Mouse (Mus musculus): ENCODE data around the gene Nlrp9c. TPM values are rescaled to one million over a fixed set of nuclear protein-coding genes. Genes with fewer than 3 reads are reported as not detected.
"Not testable (repeated sequence)": the region's sequence is repeated elsewhere in the genome, so short reads cannot be mapped to it uniquely, and the experiment has no call there.

Gene Nlrp9c
- polyA plus RNA-seq (2015; fragmentation: Nextera tagmentation; extraction: Ambion mirVana) = not detected in 2 replicates

- not testable (repeated sequence) for H3K4me2 ChIP-seq (ENCODE audit: low read depth, low read length); H3K9me3 ChIP-seq (ENCODE audit: control insufficient read depth, low read length); ATAC-seq (ENCODE audit: low read depth); H3K9ac ChIP-seq (ENCODE audit: low read length); H3K36me3 ChIP-seq (ENCODE audit: control insufficient read depth, insufficient read depth, low read length); H3K27ac ChIP-seq (ENCODE audit: low read length); H3K4me1 ChIP-seq (replicated peaks; ENCODE audit: control insufficient read depth, insufficient read depth, low read length); H3K27me3 ChIP-seq (ENCODE audit: control insufficient read depth, insufficient read depth, low read depth, low read length); H3K4me3 ChIP-seq (ENCODE audit: low read length)
- 56% methylated on average over 2 of the region's 2 CpGs for WGBS
Measured at GRCm38 (mm10) chr7:26403600-26403999, at the start of gene Nlrp9c. Gene Nlrp9c (minus strand): TSS chr7:26403700.

GRCm38 (mm10) chr7:26434813-26435212, 31.3 kb upstream of the Nlrp9c start, which contains the start of gene Nlrp4a:
Gene Nlrp4a (plus strand): TSS chr7:26435113.
- no peak for ATAC-seq (ENCODE audit: low read depth)
- Histone ChIP-seq H3K36me3 (ENCODE audit: control insufficient read depth, insufficient read depth, low read length) (no peaks in the 10 kb centered on the region), H3K27ac (ENCODE audit: low read length) (no peak within 1 kb of the TSS), H3K4me2 (ENCODE audit: low read depth, low read length) (no peak within 1 kb of the TSS), H3K9ac (ENCODE audit: low read length) (no peak within 1 kb of the TSS), H3K9me3 (ENCODE audit: control insufficient read depth, low read length) (0 out of 2 replicates have a peak, but pooled peaks cover 4% of the 10 kb centered on the region), H3K27me3 (ENCODE audit: control insufficient read depth, insufficient read depth, low read depth, low read length) (no peaks in the 10 kb centered on the region), H3K4me1 (replicated peaks; ENCODE audit: control insufficient read depth, insufficient read depth, low read length) (no peaks in the 10 kb centered on the region), H3K4me3 (ENCODE audit: low read length) (no peak within 1 kb of the TSS)
- WGBS = 75% methylated on average over 5 of the region's 5 CpGs

- 81% methylated on average over 6 of the region's 6 CpGs for WGBS
- H3K9me3 ChIP-seq (ENCODE audit: control insufficient read depth, low read length) = not testable (repeated sequence)
Measured at GRCm38 (mm10) chr7:26391811-26392210, 11.7 kb downstream of the Nlrp9c start.

GRCm38 (mm10) chr7:26391137-26391536, 12.4 kb downstream of the Nlrp9c start:
- 64% methylated on average over 2 of the region's 2 CpGs for WGBS
- not testable (repeated sequence) for H3K4me1 ChIP-seq (replicated peaks; ENCODE audit: control insufficient read depth, insufficient read depth, low read length); H3K27ac ChIP-seq (ENCODE audit: low read length); H3K27me3 ChIP-seq (ENCODE audit: control insufficient read depth, insufficient read depth, low read depth, low read length); H3K9me3 ChIP-seq (ENCODE audit: control insufficient read depth, low read length); H3K4me2 ChIP-seq (ENCODE audit: low read depth, low read length); H3K4me3 ChIP-seq (ENCODE audit: low read length); H3K9ac ChIP-seq (ENCODE audit: low read length); ATAC-seq (ENCODE audit: low read depth); H3K36me3 ChIP-seq (ENCODE audit: control insufficient read depth, insufficient read depth, low read length)

More at GRCm38 (mm10) chr7:26391811-26392210, 11.7 kb downstream of the Nlrp9c start:
- H3K4me1 ChIP-seq (replicated peaks; ENCODE audit: control insufficient read depth, insufficient read depth, low read length); H3K36me3 ChIP-seq (ENCODE audit: control insufficient read depth, insufficient read depth, low read length); H3K27me3 ChIP-seq (ENCODE audit: control insufficient read depth, insufficient read depth, low read depth, low read length); ATAC-seq (ENCODE audit: low read depth); H3K4me3 ChIP-seq (ENCODE audit: low read length); H3K4me2 ChIP-seq (ENCODE audit: low read depth, low read length); H3K27ac ChIP-seq (ENCODE audit: low read length); H3K9ac ChIP-seq (ENCODE audit: low read length): not testable (repeated sequence)

- H3K36me3 ChIP-seq (ENCODE audit: control insufficient read depth, insufficient read depth, low read length); H3K27ac ChIP-seq (ENCODE audit: low read length); H3K9me3 ChIP-seq (ENCODE audit: control insufficient read depth, low read length); H3K4me2 ChIP-seq (ENCODE audit: low read depth, low read length); H3K27me3 ChIP-seq (ENCODE audit: control insufficient read depth, insufficient read depth, low read depth, low read length); H3K4me1 ChIP-seq (replicated peaks; ENCODE audit: control insufficient read depth, insufficient read depth, low read length); H3K9ac ChIP-seq (ENCODE audit: low read length); ATAC-seq (ENCODE audit: low read depth); H3K4me3 ChIP-seq (ENCODE audit: low read length): not testable (repeated sequence)
- 77% methylated on average over 5 of the region's 5 CpGs for WGBS
Measured at GRCm38 (mm10) chr7:26386691-26387090, 16.8 kb downstream of the Nlrp9c start.

GRCm38 (mm10) chr7:26380807-26381206, 22.7 kb downstream of the Nlrp9c start:
- no peaks in the 10 kb centered on the region for H3K36me3 ChIP-seq (ENCODE audit: control insufficient read depth, insufficient read depth, low read length)
- no peak overlapping the region for H3K27ac ChIP-seq (ENCODE audit: low read length)
- no peaks in the 10 kb centered on the region for H3K9me3 ChIP-seq (ENCODE audit: control insufficient read depth, low read length)
- H3K4me2 ChIP-seq (ENCODE audit: low read depth, low read length) = no peak overlapping the region
- no peak overlapping the region for H3K9ac ChIP-seq (ENCODE audit: low read length)
- H3K4me1 ChIP-seq (replicated peaks; ENCODE audit: control insufficient read depth, insufficient read depth, low read length) = no peaks in the 10 kb centered on the region
- no peaks in the 10 kb centered on the region for H3K27me3 ChIP-seq (ENCODE audit: control insufficient read depth, insufficient read depth, low read depth, low read length)
- H3K4me3 ChIP-seq (ENCODE audit: low read length) = no peak overlapping the region
- ATAC-seq (ENCODE audit: low read depth) = no peak
- WGBS = 89% methylated on average over 1 of the region's 1 CpGs

- ATAC-seq (ENCODE audit: low read depth); H3K4me1 ChIP-seq (replicated peaks; ENCODE audit: control insufficient read depth, insufficient read depth, low read length); H3K9me3 ChIP-seq (ENCODE audit: control insufficient read depth, low read length); H3K4me2 ChIP-seq (ENCODE audit: low read depth, low read length); H3K27ac ChIP-seq (ENCODE audit: low read length); H3K27me3 ChIP-seq (ENCODE audit: control insufficient read depth, insufficient read depth, low read depth, low read length); H3K4me3 ChIP-seq (ENCODE audit: low read length); H3K36me3 ChIP-seq (ENCODE audit: control insufficient read depth, insufficient read depth, low read length); H3K9ac ChIP-seq (ENCODE audit: low read length): not testable (repeated sequence)
- 78% methylated on average over 5 of the region's 5 CpGs for WGBS
Measured at GRCm38 (mm10) chr7:26373221-26373620, 30.3 kb downstream of the Nlrp9c start.

GRCm38 (mm10) chr7:26356719-26357118, 46.8 kb downstream of the Nlrp9c start:
- not testable (repeated sequence) for H3K27me3 ChIP-seq (ENCODE audit: control insufficient read depth, insufficient read depth, low read depth, low read length); H3K9me3 ChIP-seq (ENCODE audit: control insufficient read depth, low read length)
- WGBS = 67% methylated on average over 4 of the region's 6 CpGs

GRCm38 (mm10) chr7:26352258-26352657, 51.2 kb downstream of the Nlrp9c start:
- H3K9ac ChIP-seq (ENCODE audit: low read length); H3K4me1 ChIP-seq (replicated peaks; ENCODE audit: control insufficient read depth, insufficient read depth, low read length): not testable (repeated sequence)
- 88% methylated on average over 2 of the region's 3 CpGs for WGBS

More at GRCm38 (mm10) chr7:26356719-26357118, 46.8 kb downstream of the Nlrp9c start:
- not testable (repeated sequence) for H3K4me3 ChIP-seq (ENCODE audit: low read length); H3K4me2 ChIP-seq (ENCODE audit: low read depth, low read length); H3K36me3 ChIP-seq (ENCODE audit: control insufficient read depth, insufficient read depth, low read length); H3K9ac ChIP-seq (ENCODE audit: low read length); H3K4me1 ChIP-seq (replicated peaks; ENCODE audit: control insufficient read depth, insufficient read depth, low read length); ATAC-seq (ENCODE audit: low read depth); H3K27ac ChIP-seq (ENCODE audit: low read length)

GRCm38 (mm10) chr7:26350177-26350576, 53.3 kb downstream of the Nlrp9c start:
- not testable (repeated sequence) for H3K9ac ChIP-seq (ENCODE audit: low read length); H3K4me1 ChIP-seq (replicated peaks; ENCODE audit: control insufficient read depth, insufficient read depth, low read length); ATAC-seq (ENCODE audit: low read depth); H3K4me2 ChIP-seq (ENCODE audit: low read depth, low read length); H3K4me3 ChIP-seq (ENCODE audit: low read length); H3K27ac ChIP-seq (ENCODE audit: low read length); H3K9me3 ChIP-seq (ENCODE audit: control insufficient read depth, low read length); H3K27me3 ChIP-seq (ENCODE audit: control insufficient read depth, insufficient read depth, low read depth, low read length); H3K36me3 ChIP-seq (ENCODE audit: control insufficient read depth, insufficient read depth, low read length)

More at GRCm38 (mm10) chr7:26352258-26352657, 51.2 kb downstream of the Nlrp9c start:
- H3K36me3 ChIP-seq (ENCODE audit: control insufficient read depth, insufficient read depth, low read length); H3K9me3 ChIP-seq (ENCODE audit: control insufficient read depth, low read length); H3K27me3 ChIP-seq (ENCODE audit: control insufficient read depth, insufficient read depth, low read depth, low read length); H3K4me3 ChIP-seq (ENCODE audit: low read length); ATAC-seq (ENCODE audit: low read depth); H3K27ac ChIP-seq (ENCODE audit: low read length); H3K4me2 ChIP-seq (ENCODE audit: low read depth, low read length): not testable (repeated sequence)

Measured in lung, embryonic 16.5 days (tissue).